Mouse (Mus musculus): ENCODE results near the gene C2cd2l. TPM values are rescaled to one million over a fixed set of nuclear protein-coding genes. Genes with fewer than 3 reads are reported as not detected.
"Not testable (repeated sequence)": the region's sequence is repeated elsewhere in the genome, so short reads cannot be mapped to it uniquely, and the experiment has no call there.

Gene C2cd2l
- polyA plus RNA-seq, 1 experiment from 2014 or later = 11.4 TPM

- no peaks in the 10 kb centered on the region for H3K9me3 ChIP-seq (ENCODE audit: low read length)
- H3K4me2 ChIP-seq (ENCODE audit: low read depth, low read length) = peak overlapping the region; percentile 79
- TF ChIP-seq CTCF (IDR thresholded peaks at IDR 0.05; ENCODE audit: low read depth) = no peak
- no peak for TF ChIP-seq EP300 (IDR thresholded peaks at IDR 0.05; ENCODE audit: low read depth)
- WGBS (ENCODE audit: insufficient replicate concordance) = 68% methylated on average over 9 of the region's 9 CpGs
- peaks cover 20% of the 10 kb centered on the region for H3K4me1 ChIP-seq (ENCODE audit: insufficient read depth)
- no peaks in the 10 kb centered on the region for H3K27me3 ChIP-seq (ENCODE audit: insufficient read depth, low read length)
- peak overlapping the region; percentile 79 for H3K4me3 ChIP-seq (ENCODE audit: low read depth, low read length)
- peak overlapping the region; percentile 93 for H3K9ac ChIP-seq (replicated peaks)
- DNase-seq (no peak), ATAC-seq (no peak)
- H3K36me3 ChIP-seq (replicated peaks; ENCODE audit: insufficient read depth, low read length) = peaks cover 67% of the 10 kb centered on the region
- H3K27ac ChIP-seq (ENCODE audit: low read depth) = peak overlapping the region; percentile 49; the same call in 1 of the 2 replicates
Observed at GRCm38 (mm10) chr9:44337436-44338169, 17.5 kb upstream of the C2cd2l start.

GRCm38 (mm10) chr9:44336964-44337363 lies 16.9 kb upstream of the C2cd2l start:
- TF ChIP-seq EP300 (IDR thresholded peaks at IDR 0.05; ENCODE audit: low read depth) = no peak
- no peak for TF ChIP-seq CTCF (IDR thresholded peaks at IDR 0.05; ENCODE audit: low read depth)
- DNase-seq (no peak), ATAC-seq (no peak)
- H3K4me2 ChIP-seq (ENCODE audit: low read depth, low read length) = peak overlapping the region; percentile 79
- peaks cover 20% of the 10 kb centered on the region for H3K4me1 ChIP-seq (ENCODE audit: insufficient read depth)
- 37% methylated on average over 3 of the region's 3 CpGs for WGBS (ENCODE audit: insufficient replicate concordance)
- H3K27me3 ChIP-seq (ENCODE audit: insufficient read depth, low read length) = no peaks in the 10 kb centered on the region
- H3K9ac ChIP-seq (replicated peaks) = peak overlapping the region; percentile 93
- H3K27ac ChIP-seq (ENCODE audit: low read depth) = peak overlapping the region; percentile 49; the same call in 1 of the 2 replicates
- H3K4me3 ChIP-seq (ENCODE audit: low read depth, low read length) = peak overlapping the region; percentile 79
- H3K36me3 ChIP-seq (replicated peaks; ENCODE audit: insufficient read depth, low read length) = peaks cover 72% of the 10 kb centered on the region
- no peaks in the 10 kb centered on the region for H3K9me3 ChIP-seq (ENCODE audit: low read length)

GRCm38 (mm10) chr9:44336513-44336912 lies 16.4 kb upstream of the C2cd2l start:
- H3K36me3 ChIP-seq (replicated peaks; ENCODE audit: insufficient read depth, low read length) = peaks cover 73% of the 10 kb centered on the region
- 42% methylated on average over 4 of the region's 4 CpGs for WGBS (ENCODE audit: insufficient replicate concordance)
- not testable (repeated sequence) for H3K27me3 ChIP-seq (ENCODE audit: insufficient read depth, low read length); H3K9me3 ChIP-seq (ENCODE audit: low read length); DNase-seq
- peak overlapping the region; percentile 93 for H3K9ac ChIP-seq (replicated peaks)
- H3K27ac ChIP-seq (ENCODE audit: low read depth) = peak overlapping the region; percentile 49; the same call in 1 of the 2 replicates
- H3K4me3 ChIP-seq (ENCODE audit: low read depth, low read length) = peak overlapping the region; percentile 79
- H3K4me1 ChIP-seq (ENCODE audit: insufficient read depth) = peaks cover 20% of the 10 kb centered on the region
- H3K4me2 ChIP-seq (ENCODE audit: low read depth, low read length) = peak overlapping the region; percentile 79
- ATAC-seq = 0 out of 2 replicates have a peak, but pooled peaks have one; percentile 0

GRCm38 (mm10) chr9:44336093-44336406 lies 16.0 kb upstream of the C2cd2l start:
- peaks cover 72% of the 10 kb centered on the region for H3K36me3 ChIP-seq (replicated peaks; ENCODE audit: insufficient read depth, low read length)
- no peak for ATAC-seq
- no peaks in the 10 kb centered on the region for H3K9me3 ChIP-seq (ENCODE audit: low read length)
- peak overlapping the region; percentile 93 for H3K9ac ChIP-seq (replicated peaks)
- peak overlapping the region; percentile 79 for H3K4me2 ChIP-seq (ENCODE audit: low read depth, low read length)
- peaks cover 20% of the 10 kb centered on the region for H3K4me1 ChIP-seq (ENCODE audit: insufficient read depth)
- 2% methylated on average over 5 of the region's 5 CpGs for WGBS (ENCODE audit: insufficient replicate concordance)
- H3K4me3 ChIP-seq (ENCODE audit: low read depth, low read length) = peak overlapping the region; percentile 79
- no peak for DNase-seq
- peak overlapping the region; percentile 95 for H3K27ac ChIP-seq (ENCODE audit: low read depth)
- TF ChIP-seq EP300 (IDR thresholded peaks at IDR 0.05; ENCODE audit: low read depth) (no peak), CTCF (IDR thresholded peaks at IDR 0.05; ENCODE audit: low read depth) (no peak)
- H3K27me3 ChIP-seq (ENCODE audit: insufficient read depth, low read length) = no peaks in the 10 kb centered on the region

GRCm38 (mm10) chr9:44335331-44336092 lies 15.4 kb upstream of the C2cd2l start:
- TF ChIP-seq EP300 (IDR thresholded peaks at IDR 0.05; ENCODE audit: low read depth) (0 out of 2 replicates have a peak, but pooled peaks have one; percentile 6), CTCF (IDR thresholded peaks at IDR 0.05; ENCODE audit: low read depth) (no peak)
- Histone ChIP-seq H3K27me3 (ENCODE audit: insufficient read depth, low read length) (no peaks in the 10 kb centered on the region), H3K4me3 (ENCODE audit: low read depth, low read length) (peak overlapping the region; percentile 79), H3K9ac (replicated peaks) (peak overlapping the region; percentile 93), H3K4me1 (ENCODE audit: insufficient read depth) (peaks cover 20% of the 10 kb centered on the region), H3K27ac (ENCODE audit: low read depth) (peak overlapping the region; percentile 95), H3K4me2 (ENCODE audit: low read depth, low read length) (peak overlapping the region; percentile 79), H3K9me3 (ENCODE audit: low read length) (no peaks in the 10 kb centered on the region), H3K36me3 (replicated peaks; ENCODE audit: insufficient read depth, low read length) (peaks cover 70% of the 10 kb centered on the region)
- peak; percentile 78 for DNase-seq
- WGBS (ENCODE audit: insufficient replicate concordance) = under 1% methylated on average over 48 of the region's 50 CpGs
- peak; percentile 2 for ATAC-seq
